Mouse (Mus musculus) liver, embryonic 14 days (tissue): ENCODE measurements around the gene Hist2h3c2. TPM values are rescaled to one million over a fixed set of nuclear protein-coding genes. Genes with fewer than 3 reads are reported as not detected.

Experiments used
- polyA plus RNA-seq: library from polyadenylated mRNA; depleted of rRNA; stranded (reverse); fragments of >200 nt; gene quantifications from 2 replicates; pipeline ENCODE4 v1.2.3, GENCODE M21; 2012; rRNA removed

Gene Hist2h3c2
- 79.4 and 94.5 TPM in 2 replicates for polyA plus RNA-seq

GRCm38 (mm10) chr3:96238954-96239793 lies at the start of gene Hist2h3c2:
Hist2h3c2 (minus strand) TSS chr3:96239127.

GRCm38 (mm10) chr3:96269511-96270474 lies 30.9 kb upstream of the Hist2h3c2 start, which contains the start of gene Hist2h2bb:
Hist2h2bb (plus strand) TSS chr3:96269752.

GRCm38 (mm10) chr3:96268051-96268775 lies 29.3 kb upstream of the Hist2h3c2 start, which contains the start of gene Hist2h3b:
Hist2h3b (plus strand) TSS chr3:96268654.

GRCm38 (mm10) chr3:96262979-96263550 lies 24.1 kb upstream of the Hist2h3c2 start, which contains the start of gene Hist2h4:
Hist2h4 (minus strand) TSS chr3:96263311.

GRCm38 (mm10) chr3:96246427-96246856 lies 7.5 kb upstream of the Hist2h3c2 start, which contains the start of gene Hist2h3c1:
Hist2h3c1 (plus strand) TSS chr3:96246685.

GRCm38 (mm10) chr3:96245003-96245886 lies 6.3 kb upstream of the Hist2h3c2 start, which contains the start of gene Hist2h2aa1:
Hist2h2aa1 (plus strand) TSS chr3:96245497.

GRCm38 (mm10) chr3:96239949-96240798 lies 1.2 kb upstream of the Hist2h3c2 start, which contains the start of gene Hist2h2aa2:
Hist2h2aa2 (minus strand) TSS chr3:96240276.

GRCm38 (mm10) chr3:96220765-96221639 lies 17.9 kb downstream of the Hist2h3c2 start, which contains the start of the genes Hist2h2ac and Hist2h2be:
Hist2h2ac (minus strand) TSS chr3:96220880.
Hist2h2be (plus strand) TSS chr3:96221119.

GRCm38 (mm10) chr3:96219661-96220130 lies 19.2 kb downstream of the Hist2h3c2 start, which contains the start of the genes Bola1 and Hist2h2ab:
Bola1 (minus strand) TSS chr3:96219709.
Hist2h2ab (plus strand) TSS chr3:96219865.

Other genes with a start within 250 kb of the Hist2h3c2 start
- 9.2 and 10.8 TPM in 2 replicates for gene Plekho1, start 243.1 kb downstream of the Hist2h3c2 start, polyA plus RNA-seq
- 7.2 and 8.1 TPM in 2 replicates for gene Vps45, start 180.7 kb downstream of the Hist2h3c2 start, polyA plus RNA-seq
- 3.6 TPM in 2 replicates for gene Otud7b, start 134.6 kb downstream of the Hist2h3c2 start, polyA plus RNA-seq
- 2.8 and 3.5 TPM in 2 replicates for gene Mtmr11, start 77.1 kb downstream of the Hist2h3c2 start, polyA plus RNA-seq
- gene Sf3b4, start 66.8 kb downstream of the Hist2h3c2 start, polyA plus RNA-seq = 40.1 and 53.9 TPM in 2 replicates
- gene Sv2a, start 58.0 kb downstream of the Hist2h3c2 start, polyA plus RNA-seq = 0.32 and 0.33 TPM in 2 replicates
- gene Bola1, start 19.4 kb downstream of the Hist2h3c2 start, polyA plus RNA-seq = 30.6 and 31.1 TPM in 2 replicates
- gene Hist2h2ab, start 19.3 kb downstream of the Hist2h3c2 start, polyA plus RNA-seq = 0.89 and 1.2 TPM in 2 replicates
- 17.7 and 18.2 TPM in 2 replicates for gene Hist2h2ac, start 18.2 kb downstream of the Hist2h3c2 start, polyA plus RNA-seq
- 7.9 and 10.3 TPM in 2 replicates for gene Hist2h2be, start 18.0 kb downstream of the Hist2h3c2 start, polyA plus RNA-seq
- gene Hist2h2aa2, start 1.1 kb upstream of the Hist2h3c2 start, polyA plus RNA-seq = 23.7 and 29.8 TPM in 2 replicates
- gene Hist2h2aa1, start 6.4 kb upstream of the Hist2h3c2 start, polyA plus RNA-seq = 41.3 and 48.8 TPM in 2 replicates
- 2.4 and 2.8 TPM in 2 replicates for gene Hist2h3c1, start 7.6 kb upstream of the Hist2h3c2 start, polyA plus RNA-seq
- gene Hist2h4, start 24.2 kb upstream of the Hist2h3c2 start, polyA plus RNA-seq = 9.6 and 12.2 TPM in 2 replicates
- gene Hist2h3b, start 29.5 kb upstream of the Hist2h3c2 start, polyA plus RNA-seq = 63.6 and 74.6 TPM in 2 replicates
- 13.6 and 14.2 TPM in 2 replicates for gene Hist2h2bb, start 30.6 kb upstream of the Hist2h3c2 start, polyA plus RNA-seq
- 2.5 and 3.7 TPM in 2 replicates for gene Fcgr1, start 54.8 kb upstream of the Hist2h3c2 start, polyA plus RNA-seq
- gene BC107364, start 213.2 kb upstream of the Hist2h3c2 start, polyA plus RNA-seq = 0.02 and 0.05 TPM in 2 replicates